Mouse (Mus musculus): ENCODE results near the gene Fam19a1. TPM values are rescaled to one million over a fixed set of nuclear protein-coding genes. Genes with fewer than 3 reads are reported as not detected.

Fam19a1 gene
- total and polyA plus RNA-seq, 3 experiments = not detected

- 59% methylated on average over 2 of the region's 2 CpGs for WGBS
- intact Hi-C loops (cut with DNase I) = no loop called here
- no peaks in the 10 kb centered on the region for H3K36me3 ChIP-seq (ENCODE audit: control insufficient read depth, insufficient read depth, low read length)
- TF ChIP-seq EP300 (IDR thresholded peaks at IDR 0.05; ENCODE audit: insufficient read depth, low read depth, low read length) (no peak), POLR2A (IDR thresholded peaks at IDR 0.05; ENCODE audit: insufficient read depth, low read depth, low read length) (no peak), CTCF (IDR thresholded peaks at IDR 0.05) (no peak)
- no peak overlapping the region for H3K4me3 ChIP-seq
- H3K79me2 ChIP-seq (replicated peaks; ENCODE audit: control insufficient read depth, insufficient read depth, low read length) = no peaks in the 10 kb centered on the region
- no peaks in the 10 kb centered on the region for H3K4me1 ChIP-seq (ENCODE audit: control insufficient read depth, insufficient read depth, low read length)
- DNase-seq = no peak
- H3K27me3 ChIP-seq (ENCODE audit: control insufficient read depth, insufficient read depth, low read length) = no peaks in the 10 kb centered on the region
- no peak overlapping the region for H3K27ac ChIP-seq
- no peak overlapping the region for H3K9ac ChIP-seq (ENCODE audit: low read depth, low read length)
Observed at GRCm38 (mm10) chr6:96287377-96287776, 174.4 kb downstream of the Fam19a1 start.

DNA sequence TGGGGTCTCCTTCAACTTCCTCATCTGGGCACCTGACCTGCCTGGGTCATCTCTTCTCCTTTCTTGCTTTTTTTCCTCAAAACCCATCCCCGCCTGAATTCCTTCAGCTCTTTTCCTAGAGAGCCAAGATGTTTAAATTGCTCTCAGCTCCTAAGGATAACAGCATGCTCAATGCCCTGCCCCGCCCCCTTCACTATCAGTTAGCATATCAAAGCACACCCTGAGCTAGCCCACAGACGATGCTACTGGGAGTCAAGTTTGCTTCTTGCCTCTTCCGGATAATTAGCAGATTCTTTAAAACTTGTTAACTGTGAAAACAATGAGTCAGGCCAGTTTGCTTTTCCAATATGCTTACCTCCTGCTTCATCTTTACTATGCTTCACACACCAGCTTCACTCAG, 176.7 kb downstream of the Fam19a1 start:
- H3K9ac ChIP-seq (ENCODE audit: low read depth, low read length) = no peak overlapping the region
- no peaks in the 10 kb centered on the region for H3K36me3 ChIP-seq (ENCODE audit: control insufficient read depth, insufficient read depth, low read length)
- WGBS = 36% methylated on average over 4 of the region's 4 CpGs
- intact Hi-C loops (cut with DNase I) = no loop called here
- DNase-seq = no peak
- H3K27me3 ChIP-seq (ENCODE audit: control insufficient read depth, insufficient read depth, low read length) = no peaks in the 10 kb centered on the region
- H3K4me1 ChIP-seq (ENCODE audit: control insufficient read depth, insufficient read depth, low read length) = no peaks in the 10 kb centered on the region
- no peaks in the 10 kb centered on the region for H3K79me2 ChIP-seq (replicated peaks; ENCODE audit: control insufficient read depth, insufficient read depth, low read length)
- no peak overlapping the region for H3K4me3 ChIP-seq
- no peak overlapping the region for H3K27ac ChIP-seq
- TF ChIP-seq CTCF (IDR thresholded peaks at IDR 0.05) (no peak), POLR2A (IDR thresholded peaks at IDR 0.05; ENCODE audit: insufficient read depth, low read depth, low read length) (no peak), EP300 (IDR thresholded peaks at IDR 0.05; ENCODE audit: insufficient read depth, low read depth, low read length) (no peak)

DNA sequence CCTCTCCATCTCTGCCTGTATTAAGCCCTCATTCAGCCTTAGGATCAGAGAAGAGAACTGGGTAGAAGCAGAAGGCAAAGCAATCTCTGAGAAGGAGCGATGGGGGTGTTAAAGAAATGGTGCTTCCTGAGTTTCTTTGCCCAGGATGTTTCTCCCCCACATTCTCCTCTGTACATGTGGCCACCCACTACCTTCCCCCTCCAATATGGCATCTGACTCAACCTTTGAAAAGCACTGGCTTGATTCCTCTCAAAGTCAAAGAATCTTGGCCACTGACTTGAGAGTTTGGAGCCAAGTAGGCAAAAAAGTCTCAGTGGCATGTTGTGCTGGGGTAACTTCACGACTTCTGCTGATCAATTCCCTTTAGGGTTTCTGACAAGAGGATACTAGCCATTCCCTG, 234.5 kb downstream of the Fam19a1 start:
- Histone ChIP-seq H3K9ac (ENCODE audit: low read depth, low read length) (no peak overlapping the region), H3K27ac (no peak overlapping the region), H3K4me1 (ENCODE audit: control insufficient read depth, insufficient read depth, low read length) (no peaks in the 10 kb centered on the region), H3K79me2 (replicated peaks; ENCODE audit: control insufficient read depth, insufficient read depth, low read length) (no peaks in the 10 kb centered on the region), H3K27me3 (ENCODE audit: control insufficient read depth, insufficient read depth, low read length) (no peaks in the 10 kb centered on the region), H3K36me3 (ENCODE audit: control insufficient read depth, insufficient read depth, low read length) (no peaks in the 10 kb centered on the region), H3K4me3 (no peak overlapping the region)
- intact Hi-C loops (cut with DNase I) = no loop called here
- DNase-seq = no peak
- TF ChIP-seq EP300 (IDR thresholded peaks at IDR 0.05; ENCODE audit: insufficient read depth, low read depth, low read length) (no peak), POLR2A (IDR thresholded peaks at IDR 0.05; ENCODE audit: insufficient read depth, low read depth, low read length) (no peak), CTCF (IDR thresholded peaks at IDR 0.05) (no peak)
- WGBS = 50% methylated on average over 2 of the region's 2 CpGs

GRCm38 (mm10) chr6:96349446-96350025, 236.6 kb downstream of the Fam19a1 start:
- no peak for TF ChIP-seq CTCF (IDR thresholded peaks at IDR 0.05)
- TF ChIP-seq EP300 (IDR thresholded peaks at IDR 0.05; ENCODE audit: insufficient read depth, low read depth, low read length) = no peak
- no peak for TF ChIP-seq POLR2A (IDR thresholded peaks at IDR 0.05; ENCODE audit: insufficient read depth, low read depth, low read length)
- H3K79me2 ChIP-seq (replicated peaks; ENCODE audit: control insufficient read depth, insufficient read depth, low read length) = no peaks in the 10 kb centered on the region
- WGBS = 49% methylated on average over 7 of the region's 7 CpGs
- no peak overlapping the region for H3K9ac ChIP-seq (ENCODE audit: low read depth, low read length)
- no peak overlapping the region for H3K27ac ChIP-seq
- no peak overlapping the region for H3K4me3 ChIP-seq
- no peaks in the 10 kb centered on the region for H3K36me3 ChIP-seq (ENCODE audit: control insufficient read depth, insufficient read depth, low read length)
- no peak for DNase-seq
- H3K4me1 ChIP-seq (ENCODE audit: control insufficient read depth, insufficient read depth, low read length) = no peaks in the 10 kb centered on the region
- intact Hi-C loops (cut with DNase I) = no loop called here
- no peaks in the 10 kb centered on the region for H3K27me3 ChIP-seq (ENCODE audit: control insufficient read depth, insufficient read depth, low read length)

DNA sequence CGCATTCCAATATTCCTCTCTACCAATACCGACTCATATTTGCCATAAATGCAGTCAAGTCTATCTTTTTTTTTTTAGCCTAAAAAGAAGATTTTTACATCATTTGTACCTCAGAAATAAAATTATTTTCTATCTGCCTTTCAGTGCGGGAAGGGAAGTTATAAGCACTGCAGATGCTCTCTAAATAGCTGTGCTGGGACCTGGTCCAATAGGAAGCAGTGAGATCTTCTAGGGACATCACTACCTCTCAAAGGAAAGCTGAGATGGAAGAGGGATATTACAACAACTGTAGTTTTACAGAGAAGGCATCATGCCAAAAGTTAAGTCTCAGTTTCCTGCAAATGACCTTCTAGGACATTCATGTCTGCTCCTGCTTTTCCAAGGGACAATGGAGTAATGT, 256.6 kb downstream of the Fam19a1 start:
- WGBS = 69% methylated on average over 3 of the region's 3 CpGs

DNA sequence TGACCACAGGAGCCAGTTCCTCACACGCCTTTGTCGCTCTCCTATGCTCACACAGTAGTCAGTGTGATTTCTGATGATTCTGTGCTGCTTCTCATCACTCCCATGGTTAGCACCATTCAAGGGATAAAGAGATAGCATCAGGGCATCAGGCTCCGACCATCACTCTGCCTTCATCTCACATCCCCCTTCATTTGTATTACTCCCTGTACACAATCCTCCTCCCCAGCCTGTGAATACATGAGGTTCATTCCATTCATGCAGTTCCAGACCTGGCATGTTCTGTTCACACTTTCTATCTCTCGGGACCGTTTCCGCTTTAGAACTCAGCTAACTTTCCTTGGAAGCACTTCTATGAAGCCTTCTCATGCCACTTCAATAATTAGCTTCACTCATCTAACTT, 259.9 kb downstream of the Fam19a1 start:
- H3K27ac ChIP-seq = no peak overlapping the region
- no peaks in the 10 kb centered on the region for H3K79me2 ChIP-seq (replicated peaks; ENCODE audit: control insufficient read depth, insufficient read depth, low read length)
- no peaks in the 10 kb centered on the region for H3K36me3 ChIP-seq (ENCODE audit: control insufficient read depth, insufficient read depth, low read length)
- H3K9ac ChIP-seq (ENCODE audit: low read depth, low read length) = no peak overlapping the region
- TF ChIP-seq POLR2A (IDR thresholded peaks at IDR 0.05; ENCODE audit: insufficient read depth, low read depth, low read length) (no peak), CTCF (IDR thresholded peaks at IDR 0.05) (no peak), EP300 (IDR thresholded peaks at IDR 0.05; ENCODE audit: insufficient read depth, low read depth, low read length) (no peak)
- no peak overlapping the region for H3K4me3 ChIP-seq
- intact Hi-C loops (cut with DNase I) = no loop called here
- DNase-seq = no peak
- no peaks in the 10 kb centered on the region for H3K4me1 ChIP-seq (ENCODE audit: control insufficient read depth, insufficient read depth, low read length)
- H3K27me3 ChIP-seq (ENCODE audit: control insufficient read depth, insufficient read depth, low read length) = no peaks in the 10 kb centered on the region
- WGBS = 86% methylated on average over 6 of the region's 6 CpGs

More for the DNA sequence above, 256.6 kb downstream of the Fam19a1 start:
- intact Hi-C loops (cut with DNase I) = no loop called here
- no peaks in the 10 kb centered on the region for H3K36me3 ChIP-seq (ENCODE audit: control insufficient read depth, insufficient read depth, low read length)
- H3K4me3 ChIP-seq = no peak overlapping the region
- H3K9ac ChIP-seq (ENCODE audit: low read depth, low read length) = no peak overlapping the region
- no peaks in the 10 kb centered on the region for H3K27me3 ChIP-seq (ENCODE audit: control insufficient read depth, insufficient read depth, low read length)
- H3K4me1 ChIP-seq (ENCODE audit: control insufficient read depth, insufficient read depth, low read length) = no peaks in the 10 kb centered on the region
- TF ChIP-seq POLR2A (IDR thresholded peaks at IDR 0.05; ENCODE audit: insufficient read depth, low read depth, low read length) (no peak), CTCF (IDR thresholded peaks at IDR 0.05) (no peak), EP300 (IDR thresholded peaks at IDR 0.05; ENCODE audit: insufficient read depth, low read depth, low read length) (no peak)
- no peak for DNase-seq
- H3K27ac ChIP-seq = no peak overlapping the region
- no peaks in the 10 kb centered on the region for H3K79me2 ChIP-seq (replicated peaks; ENCODE audit: control insufficient read depth, insufficient read depth, low read length)

Data from heart, adult 2 months (tissue).